ENCODE assay signal across 11 mouse cellular contexts in the genomic region with DNA sequence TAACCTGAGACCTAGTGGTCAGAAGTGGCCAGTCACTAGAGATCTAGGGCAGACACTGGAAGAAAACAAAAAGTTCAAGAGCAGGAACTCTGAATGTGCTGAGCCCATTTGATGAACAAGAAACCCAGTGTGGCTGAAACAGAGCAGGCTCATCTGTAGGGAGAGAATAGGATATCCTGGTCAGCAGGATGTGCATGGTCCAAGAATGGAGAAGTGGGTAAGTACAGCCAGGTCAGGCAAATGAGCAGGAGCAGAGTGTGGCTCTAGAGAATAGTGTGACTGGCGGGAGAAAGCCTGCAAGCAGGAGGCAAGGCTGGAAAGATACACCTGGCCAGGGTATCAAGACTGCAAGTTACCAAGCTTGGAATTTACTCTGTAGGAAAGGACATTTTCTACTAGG.
"Had no signal": no experiment of that assay in that cellular context is flagged by ENCODE, and none has a peak within 500 bp of the region (broad histone marks: within the 10 kb centered on the region; RNA-seq: fewer than 3 reads in every experiment).

No protein-coding gene starts in this region.

- H3K9me3 ChIP-seq: limb, embryonic 13.5 days; lung, embryonic 15.5 days; neural tube, embryonic 13.5 days had no signal

- H3K36me3 ChIP-seq: limb, embryonic 13.5 days; lung, embryonic 15.5 days; neural tube, embryonic 13.5 days had no signal

- H3K27ac ChIP-seq: limb, embryonic 13.5 days; liver, embryonic 14.5 days; lung, embryonic 15.5 days; macrophage; neural tube, embryonic 13.5 days had no signal

- ATAC-seq: intestine, embryonic 16.5 days had no signal

- H3K4me3 ChIP-seq: limb, embryonic 13.5 days; lung, embryonic 15.5 days; neural tube, embryonic 13.5 days had no signal

- H3K27me3 ChIP-seq: limb, embryonic 13.5 days; lung, embryonic 15.5 days; neural tube, embryonic 13.5 days had no signal

- H3K9ac ChIP-seq: limb, embryonic 13.5 days; liver, embryonic 14.5 days; lung, embryonic 15.5 days; neural tube, embryonic 13.5 days had no signal

- H3K4me2 ChIP-seq: limb, embryonic 13.5 days; lung, embryonic 15.5 days; neural tube, embryonic 13.5 days had no signal

- DNase-seq: kidney, adult 8-10 months; kidney, postnatal 25 days; lung, postnatal 14 days; retina, postnatal 1 day; thymus, postnatal 4 days had no signal
